Mouse (Mus musculus): ENCODE data around the gene Vamp1. TPM values are rescaled to one million over a fixed set of nuclear protein-coding genes. Genes with fewer than 3 reads are reported as not detected.

The Vamp1 gene
- polyA plus RNA-seq, 2 experiments: 2.4 to 16.2 TPM

DNA sequence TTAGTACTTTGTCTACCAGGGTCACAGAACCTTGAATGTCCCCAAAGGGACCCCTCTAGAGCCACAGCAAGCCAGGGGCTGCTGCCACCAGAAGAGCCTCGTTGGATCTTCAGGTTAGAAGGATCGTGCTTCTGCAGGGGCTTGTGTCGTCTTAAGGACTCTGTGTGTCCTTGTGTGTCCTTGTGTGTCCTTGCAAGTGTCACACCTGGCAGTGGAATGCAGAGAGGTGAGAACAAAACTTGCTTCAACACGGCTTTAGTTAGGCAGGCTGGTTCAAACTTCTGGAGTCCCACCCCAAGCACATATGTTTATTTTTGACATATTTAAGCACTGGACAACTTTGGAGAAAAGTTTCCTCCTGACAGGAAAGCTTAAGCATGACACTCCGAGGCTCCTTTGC is 73.4 kb downstream of the Vamp1 start:
- ATAC-seq (ENCODE audit: low FRiP score, low read depth) (no peak), DNase-seq (ENCODE audit: low spot score) (no peak)
- Histone ChIP-seq H3K36me3 (ENCODE audit: control insufficient read depth, insufficient read depth, low read length) (no peaks in the 10 kb centered on the region), H3K4me2 (replicated peaks; ENCODE audit: low read depth, low read length, severe bottlenecking) (no peak overlapping the region), H3K4me1 (ENCODE audit: control insufficient read depth, insufficient read depth, low read length) (peaks cover 8% of the 10 kb centered on the region; the same call in 1 of the 2 replicates), H3K9me3 (ENCODE audit: control insufficient read depth, low read length) (no peaks in the 10 kb centered on the region), H3K4me3 (replicated peaks; ENCODE audit: low read length) (no peak overlapping the region), H3K27me3 (ENCODE audit: control insufficient read depth, insufficient read depth, low read length) (no peaks in the 10 kb centered on the region), H3K9ac (ENCODE audit: low read depth, low read length, severe bottlenecking) (no peak overlapping the region), H3K27ac (replicated peaks; ENCODE audit: low read depth, low read length) (no peak overlapping the region)
- TF ChIP-seq POLR2A (IDR thresholded peaks at IDR 0.05; ENCODE audit: borderline replicate concordance, extremely low read depth, insufficient read depth, insufficient read length): no peak
- WGBS: 79% methylated on average over 5 of the region's 5 CpGs

DNA sequence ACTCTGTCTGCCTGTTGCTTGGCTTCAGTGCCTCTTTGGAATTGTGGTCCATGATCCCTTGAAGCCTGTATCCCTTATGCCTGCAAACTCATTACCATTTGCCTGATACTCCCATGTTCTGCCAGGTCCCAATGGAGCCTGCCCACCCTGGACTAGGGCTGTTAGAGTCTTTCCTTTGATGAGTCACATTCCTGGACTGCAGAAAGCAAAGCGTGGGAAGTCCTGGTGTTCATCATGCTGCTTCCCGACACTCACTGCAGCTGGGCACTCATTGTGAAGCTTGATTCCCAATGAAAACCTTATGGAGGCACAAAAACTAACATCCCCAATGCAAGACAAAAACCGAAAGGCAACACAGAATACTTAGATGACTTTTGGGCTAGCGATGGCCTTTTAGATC is 76.0 kb downstream of the Vamp1 start:
- ATAC-seq (ENCODE audit: low FRiP score, low read depth) (no peak), DNase-seq (ENCODE audit: low spot score) (no peak)
- Histone ChIP-seq H3K4me3 (replicated peaks; ENCODE audit: low read length) (no peak overlapping the region), H3K4me2 (replicated peaks; ENCODE audit: low read depth, low read length, severe bottlenecking) (no peak overlapping the region), H3K4me1 (ENCODE audit: control insufficient read depth, insufficient read depth, low read length) (peaks cover 8% of the 10 kb centered on the region; the same call in 1 of the 2 replicates), H3K27ac (replicated peaks; ENCODE audit: low read depth, low read length) (no peak overlapping the region), H3K27me3 (ENCODE audit: control insufficient read depth, insufficient read depth, low read length) (no peaks in the 10 kb centered on the region), H3K36me3 (ENCODE audit: control insufficient read depth, insufficient read depth, low read length) (no peaks in the 10 kb centered on the region), H3K9me3 (ENCODE audit: control insufficient read depth, low read length) (no peaks in the 10 kb centered on the region), H3K9ac (ENCODE audit: low read depth, low read length, severe bottlenecking) (no peak overlapping the region)
- no peak for TF ChIP-seq POLR2A (IDR thresholded peaks at IDR 0.05; ENCODE audit: borderline replicate concordance, extremely low read depth, insufficient read depth, insufficient read length)
- WGBS: 63% methylated on average over 4 of the region's 4 CpGs

DNA sequence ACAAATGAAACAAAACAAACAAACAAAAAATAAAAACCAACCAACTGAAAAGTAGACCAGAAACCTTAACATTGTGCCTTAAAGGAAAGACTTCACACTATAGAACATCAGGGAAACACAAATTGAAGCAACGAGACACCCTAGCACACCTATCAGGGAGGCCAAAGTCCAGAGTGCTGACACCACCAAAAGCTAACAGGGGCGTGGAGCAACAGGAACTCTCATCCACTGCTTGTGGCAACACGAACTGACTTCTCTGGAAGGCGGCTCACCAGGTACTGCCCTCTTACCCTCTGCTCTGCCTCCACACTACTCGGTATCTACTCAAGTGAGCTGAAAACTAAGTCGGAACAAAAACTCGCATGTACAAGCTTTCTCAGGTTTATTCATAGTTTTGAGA is 76.9 kb downstream of the Vamp1 start:
- ATAC-seq (ENCODE audit: low FRiP score, low read depth) (no peak), DNase-seq (ENCODE audit: low spot score) (no peak)
- Histone ChIP-seq H3K9me3 (ENCODE audit: control insufficient read depth, low read length) (no peaks in the 10 kb centered on the region), H3K4me3 (replicated peaks; ENCODE audit: low read length) (no peak overlapping the region), H3K9ac (ENCODE audit: low read depth, low read length, severe bottlenecking) (no peak overlapping the region), H3K27ac (replicated peaks; ENCODE audit: low read depth, low read length) (no peak overlapping the region), H3K4me2 (replicated peaks; ENCODE audit: low read depth, low read length, severe bottlenecking) (no peak overlapping the region), H3K36me3 (ENCODE audit: control insufficient read depth, insufficient read depth, low read length) (no peaks in the 10 kb centered on the region), H3K4me1 (ENCODE audit: control insufficient read depth, insufficient read depth, low read length) (peaks cover 4% of the 10 kb centered on the region; the same call in 1 of the 2 replicates), H3K27me3 (ENCODE audit: control insufficient read depth, insufficient read depth, low read length) (no peaks in the 10 kb centered on the region)
- 87% methylated on average over 7 of the region's 7 CpGs for WGBS
- TF ChIP-seq POLR2A (IDR thresholded peaks at IDR 0.05; ENCODE audit: borderline replicate concordance, extremely low read depth, insufficient read depth, insufficient read length): no peak

DNA sequence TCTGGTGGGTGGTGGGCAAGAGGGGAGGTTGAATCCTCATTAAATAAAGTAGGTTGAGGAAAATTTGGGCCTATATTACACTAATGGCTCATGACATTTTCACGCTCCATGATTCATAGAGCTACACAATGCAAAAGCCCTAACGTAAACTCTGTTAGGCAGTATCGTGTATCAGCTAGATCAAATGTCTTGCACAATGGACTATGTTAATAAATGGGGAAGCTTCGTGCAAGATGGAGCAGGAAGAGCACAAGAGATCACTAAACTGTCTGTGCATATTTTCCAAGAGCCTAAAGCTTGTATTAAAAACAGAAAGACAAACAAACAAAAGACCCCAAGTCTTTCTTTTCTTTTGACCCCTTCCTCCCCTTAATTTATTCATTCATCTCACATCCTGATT is 78.7 kb downstream of the Vamp1 start:
- no peak for TF ChIP-seq POLR2A (IDR thresholded peaks at IDR 0.05; ENCODE audit: borderline replicate concordance, extremely low read depth, insufficient read depth, insufficient read length)
- ATAC-seq (ENCODE audit: low FRiP score, low read depth) (no peak), DNase-seq (ENCODE audit: low spot score) (no peak)
- no peak overlapping the region for H3K4me2 ChIP-seq (replicated peaks; ENCODE audit: low read depth, low read length, severe bottlenecking)
- no peaks in the 10 kb centered on the region for H3K27me3 ChIP-seq (ENCODE audit: control insufficient read depth, insufficient read depth, low read length)
- no peak overlapping the region for H3K4me3 ChIP-seq (replicated peaks; ENCODE audit: low read length)
- no peak overlapping the region for H3K9ac ChIP-seq (ENCODE audit: low read depth, low read length, severe bottlenecking)
- no peak overlapping the region for H3K27ac ChIP-seq (replicated peaks; ENCODE audit: low read depth, low read length)
- no peaks in the 10 kb centered on the region for H3K36me3 ChIP-seq (ENCODE audit: control insufficient read depth, insufficient read depth, low read length)
- no peaks in the 10 kb centered on the region for H3K9me3 ChIP-seq (ENCODE audit: control insufficient read depth, low read length)
- H3K4me1 ChIP-seq (ENCODE audit: control insufficient read depth, insufficient read depth, low read length): no peaks in the 10 kb centered on the region
- 77% methylated on average over 4 of the region's 4 CpGs for WGBS

Small RNA genes lying within 50 kb of the gene (microRNA-seq; reads per million reads assigned to microRNA genes)
- gene Mir3098: not detected
- not detected for gene Mir8113

Other genes with a start within 250 kb of the Vamp1 start
- 35.2 and 44.6 TPM in 2 replicates for gene Pianp, start 218.9 kb upstream of the Vamp1 start, polyA plus RNA-seq (2012; rRNA removed)
- gene Pianp, start 218.9 kb upstream of the Vamp1 start, polyA plus RNA-seq (2014; fragmentation: Nextera tagmentation; extraction: Ambion mirVana): 20.0 and 20.3 TPM in 2 replicates
- gene Zfp384, start 206.4 kb upstream of the Vamp1 start, polyA plus RNA-seq (2012; rRNA removed): 103 and 130 TPM in 2 replicates
- 12.4 and 14.6 TPM in 2 replicates for gene Zfp384, start 206.4 kb upstream of the Vamp1 start, polyA plus RNA-seq (2014; fragmentation: Nextera tagmentation; extraction: Ambion mirVana)
- gene Ing4, start 175.8 kb upstream of the Vamp1 start, polyA plus RNA-seq (2012; rRNA removed): 143 TPM in 2 replicates
- 122 and 131 TPM in 2 replicates for gene Ing4, start 175.8 kb upstream of the Vamp1 start, polyA plus RNA-seq (2014; fragmentation: Nextera tagmentation; extraction: Ambion mirVana)
- gene Acrbp, start 165.9 kb upstream of the Vamp1 start, polyA plus RNA-seq (2012; rRNA removed): 28.9 and 31.3 TPM in 2 replicates
- gene Acrbp, start 165.9 kb upstream of the Vamp1 start, polyA plus RNA-seq (2014; fragmentation: Nextera tagmentation; extraction: Ambion mirVana): 9.4 and 13.9 TPM in 2 replicates
- 3.9 and 5.0 TPM in 2 replicates for gene Lpar5, start 147.6 kb upstream of the Vamp1 start, polyA plus RNA-seq (2012; rRNA removed)
- 2.5 and 4.0 TPM in 2 replicates for gene Lpar5, start 147.6 kb upstream of the Vamp1 start, polyA plus RNA-seq (2014; fragmentation: Nextera tagmentation; extraction: Ambion mirVana)
- gene Chd4, start 119.6 kb upstream of the Vamp1 start, polyA plus RNA-seq (2012; rRNA removed): 75.0 and 89.7 TPM in 2 replicates
- 78.6 and 81.8 TPM in 2 replicates for gene Chd4, start 119.6 kb upstream of the Vamp1 start, polyA plus RNA-seq (2014; fragmentation: Nextera tagmentation; extraction: Ambion mirVana)
- 43.7 and 48.5 TPM in 2 replicates for gene Nop2, start 83.6 kb upstream of the Vamp1 start, polyA plus RNA-seq (2012; rRNA removed)
- 54.2 TPM in 2 replicates for gene Nop2, start 83.6 kb upstream of the Vamp1 start, polyA plus RNA-seq (2014; fragmentation: Nextera tagmentation; extraction: Ambion mirVana)
- gene Iffo1, start 70.3 kb upstream of the Vamp1 start, polyA plus RNA-seq (2012; rRNA removed): 64.7 and 78.6 TPM in 2 replicates
- gene Iffo1, start 70.3 kb upstream of the Vamp1 start, polyA plus RNA-seq (2014; fragmentation: Nextera tagmentation; extraction: Ambion mirVana): 25.9 and 34.1 TPM in 2 replicates
- gene Gapdh, start 49.1 kb upstream of the Vamp1 start, polyA plus RNA-seq (2012; rRNA removed): 3,758 and 4,454 TPM in 2 replicates
- 1,656 and 1,691 TPM in 2 replicates for gene Gapdh, start 49.1 kb upstream of the Vamp1 start, polyA plus RNA-seq (2014; fragmentation: Nextera tagmentation; extraction: Ambion mirVana)
- gene Ncapd2, start 23.9 kb upstream of the Vamp1 start, polyA plus RNA-seq (2012; rRNA removed): 250 and 270 TPM in 2 replicates
- 82.9 and 96.9 TPM in 2 replicates for gene Ncapd2, start 23.9 kb upstream of the Vamp1 start, polyA plus RNA-seq (2014; fragmentation: Nextera tagmentation; extraction: Ambion mirVana)
- gene Mrpl51, start 23.8 kb upstream of the Vamp1 start, polyA plus RNA-seq (2012; rRNA removed): 56.5 and 75.0 TPM in 2 replicates
- 189 and 199 TPM in 2 replicates for gene Mrpl51, start 23.8 kb upstream of the Vamp1 start, polyA plus RNA-seq (2014; fragmentation: Nextera tagmentation; extraction: Ambion mirVana)
- 2.7 and 2.8 TPM in 2 replicates for gene Tapbpl, start 16.3 kb downstream of the Vamp1 start, polyA plus RNA-seq (2012; rRNA removed)
- 3.4 and 3.7 TPM in 2 replicates for gene Tapbpl, start 16.3 kb downstream of the Vamp1 start, polyA plus RNA-seq (2014; fragmentation: Nextera tagmentation; extraction: Ambion mirVana)
- gene Cd27, start 21.5 kb downstream of the Vamp1 start, polyA plus RNA-seq (2012; rRNA removed): 0.22 and 0.50 TPM in 2 replicates
- gene Cd27, start 21.5 kb downstream of the Vamp1 start, polyA plus RNA-seq (2014; fragmentation: Nextera tagmentation; extraction: Ambion mirVana): 1.3 and 1.5 TPM in 2 replicates
- gene Tuba3a, start 70.5 kb downstream of the Vamp1 start, polyA plus RNA-seq (2012; rRNA removed): 0.45 and 0.47 TPM in 2 replicates
- gene Tuba3a, start 70.5 kb downstream of the Vamp1 start, polyA plus RNA-seq (2014; fragmentation: Nextera tagmentation; extraction: Ambion mirVana): 0.30 TPM in 1 of 2 replicates, not detected in the other
- 52.7 and 68.8 TPM in 2 replicates for gene Ltbr, start 98.3 kb downstream of the Vamp1 start, polyA plus RNA-seq (2012; rRNA removed)
- gene Ltbr, start 98.3 kb downstream of the Vamp1 start, polyA plus RNA-seq (2014; fragmentation: Nextera tagmentation; extraction: Ambion mirVana): 45.8 and 51.1 TPM in 2 replicates
- gene Scnn1a, start 105.1 kb downstream of the Vamp1 start, polyA plus RNA-seq (2012; rRNA removed): 2.5 and 2.9 TPM in 2 replicates
- 1.8 and 1.9 TPM in 2 replicates for gene Scnn1a, start 105.1 kb downstream of the Vamp1 start, polyA plus RNA-seq (2014; fragmentation: Nextera tagmentation; extraction: Ambion mirVana)
- gene Tnfrsf1a, start 133.8 kb downstream of the Vamp1 start, polyA plus RNA-seq (2012; rRNA removed): 88.8 and 106 TPM in 2 replicates
- 85.6 and 87.8 TPM in 2 replicates for gene Tnfrsf1a, start 133.8 kb downstream of the Vamp1 start, polyA plus RNA-seq (2014; fragmentation: Nextera tagmentation; extraction: Ambion mirVana)
- gene Plekhg6, start 165.2 kb downstream of the Vamp1 start, polyA plus RNA-seq (2012; rRNA removed): 1.2 and 1.3 TPM in 2 replicates
- gene Plekhg6, start 165.2 kb downstream of the Vamp1 start, polyA plus RNA-seq (2014; fragmentation: Nextera tagmentation; extraction: Ambion mirVana): 1.6 and 1.8 TPM in 2 replicates